In genomic region chr10:93945364-93945763, GRCm38 (mm10) we compare ENCODE assay signal across 8 mouse cellular contexts. TPM values are rescaled to one million over a fixed set of nuclear protein-coding genes. Genes with fewer than 3 reads are reported as not detected.
DNase-seq lines count a peak whose midpoint lies in the region; ATAC-seq and TF ChIP-seq lines count a peak whose summit lies in the region.

No protein-coding gene starts in this region.

- no peak overlapping the region for H3K4me3 ChIP-seq in heart, adult 2 months
- no peak overlapping the region for H3K4me3 ChIP-seq in CH12.LX (replicated peaks in 1 of 3; ENCODE audit: low read depth in 2 of 3, low read length in 2 of 3, poor library complexity in 1 of 3)
- no peak overlapping the region for H3K4me3 ChIP-seq in intestine, embryonic 15.5 days (replicated peaks)

- in situ Hi-C loops in CH12.LX (cut with MboI; ENCODE audit: low pct_ligation_motif_present, low pct_unique_long_range_greater_than_20kb, low sequenced_read_pairs) = no loop called here

- no peak for DNase-seq in heart, adult 2 months
- no peak for DNase-seq in heart, postnatal 25 days (ENCODE audit: low spot score)
- peak; percentile 32 for DNase-seq in CH12.LX (ENCODE audit: extremely low read depth)
- peak; percentile 39 to 43 for DNase-seq in cerebellum, adult 18-20 months
- DNase-seq in lung, postnatal 4 days = peak; percentile 29 to 58
- no peak for DNase-seq in thymus, postnatal 0 days (ENCODE audit: low spot score)

- H3K9me3 ChIP-seq in CH12.LX (replicated peaks; ENCODE audit: low read length) = no peaks in the 10 kb centered on the region
- H3K9me3 ChIP-seq in intestine, embryonic 15.5 days = no peaks in the 10 kb centered on the region

- peak; percentile 70 for TF ChIP-seq RAD21 in CH12.LX (IDR thresholded peaks at IDR 0.05; ENCODE audit: low read depth, low read length)

- no peaks in the 10 kb centered on the region for H3K4me1 ChIP-seq in heart, adult 2 months (ENCODE audit: control insufficient read depth, insufficient read depth, low read length)
- peaks cover 0 to 35% of the 10 kb centered on the region in 2 experiments; a peak in 2 of 4 replicates for H3K4me1 ChIP-seq in CH12.LX (ENCODE audit: control insufficient read depth in 1 of 2, insufficient read depth in 2 of 2)
- H3K4me1 ChIP-seq in intestine, embryonic 15.5 days (replicated peaks) = 0 out of 2 replicates have a peak, but pooled peaks cover 2% of the 10 kb centered on the region

- 13% methylated on average over 4 of the region's 4 CpGs for WGBS in heart, adult 2 months
- 13% methylated on average over 4 of the region's 4 CpGs for WGBS in intestine, embryonic 15.5 days

- H3K4me2 ChIP-seq in CH12.LX (ENCODE audit: insufficient read depth, low read depth, poor library complexity, severe bottlenecking) = no peak overlapping the region
- H3K4me2 ChIP-seq in intestine, embryonic 15.5 days (replicated peaks) = no peak overlapping the region

- no peak for TF ChIP-seq EP300 in heart, adult 2 months (IDR thresholded peaks at IDR 0.05; ENCODE audit: insufficient read depth, low read depth, low read length)
- no peak for TF ChIP-seq EP300 in CH12.LX (IDR thresholded peaks at IDR 0.05; ENCODE audit: low read length)

- ATAC-seq in intestine, embryonic 15.5 days = peak; percentile 76
- no peak for ATAC-seq in frontal cortex, adult (ENCODE audit: low TSS enrichment)

- H3K36me3 ChIP-seq in heart, adult 2 months (ENCODE audit: control insufficient read depth, insufficient read depth, low read length) = no peaks in the 10 kb centered on the region
- no peaks in the 10 kb centered on the region for H3K36me3 ChIP-seq in CH12.LX (replicated peaks in 1 of 2; ENCODE audit: control insufficient read depth in 1 of 2, insufficient read depth in 1 of 2, low read length in 1 of 2)
- no peaks in the 10 kb centered on the region for H3K36me3 ChIP-seq in intestine, embryonic 15.5 days

- H3K27ac ChIP-seq in heart, adult 2 months = no peak overlapping the region
- no peak overlapping the region for H3K27ac ChIP-seq in CH12.LX (ENCODE audit: insufficient read depth, low read depth)
- no peak overlapping the region for H3K27ac ChIP-seq in intestine, embryonic 15.5 days

- no peaks in the 10 kb centered on the region for H3K27me3 ChIP-seq in heart, adult 2 months (ENCODE audit: control insufficient read depth, insufficient read depth, low read length)
- H3K27me3 ChIP-seq in CH12.LX (replicated peaks) = no peaks in the 10 kb centered on the region
- no peaks in the 10 kb centered on the region for H3K27me3 ChIP-seq in intestine, embryonic 15.5 days (replicated peaks)

- peak; percentile 77 for TF ChIP-seq CTCF in heart, adult 2 months (IDR thresholded peaks at IDR 0.05)
- peak; percentile 33 to 71; a peak in 3 of 4 replicates for TF ChIP-seq CTCF in CH12.LX (conservative IDR thresholded peaks at IDR 0.05 in 1 of 2, IDR thresholded peaks at IDR 0.05 in 1 of 2; ENCODE audit: low read depth in 2 of 2, low read length in 2 of 2)

- no peak overlapping the region for H3K9ac ChIP-seq in heart, adult 2 months (ENCODE audit: low read depth, low read length)
- H3K9ac ChIP-seq in CH12.LX (ENCODE audit: insufficient read depth, low read depth) = no peak overlapping the region
- no peak overlapping the region for H3K9ac ChIP-seq in intestine, embryonic 15.5 days

- intact Hi-C loops in heart, adult 2 months (cut with DNase I) = loop anchor here (1.0 kb wide), 1 partner anchor 171 kb away; no protein-coding TSS in a partner anchor
- intact Hi-C loops in heart, postnatal 25 days (cut with DNase I) = loop anchor here (2.0 kb wide), 1 partner anchor 171 kb away; no protein-coding TSS in a partner anchor

- dilution Hi-C loops in CH12.LX (cut with MboI; ENCODE audit: extremely low pct_ligation_motif_present, extremely low pct_unique_long_range_greater_than_20kb, low sequenced_read_pairs) = no loop called here

- TF ChIP-seq POLR2A in heart, adult 2 months (IDR thresholded peaks at IDR 0.05; ENCODE audit: insufficient read depth, low read depth, low read length) = no peak
- TF ChIP-seq POLR2A in CH12.LX (IDR thresholded peaks at IDR 0.05; ENCODE audit: low read depth, low read length) = no peak

- no peaks in the 10 kb centered on the region for H3K79me2 ChIP-seq in heart, adult 2 months (replicated peaks; ENCODE audit: control insufficient read depth, insufficient read depth, low read length)
- H3K79me2 ChIP-seq in CH12.LX (replicated peaks; ENCODE audit: control insufficient read depth, extremely low read depth, insufficient read depth, poor library complexity, severe bottlenecking) = no peaks in the 10 kb centered on the region

TF ChIP-seq in CH12.LX, 34 proteins besides CTCF, POLR2A, EP300 and RAD21:
- TF ChIP-seq MAFK (IDR thresholded peaks at IDR 0.05; ENCODE audit: insufficient replicate concordance, low read length) = no peak
- peak; percentile 58 for TF ChIP-seq SMC3 (IDR thresholded peaks at IDR 0.05; ENCODE audit: low read depth, low read length)

RNA-seq across cellular contexts. Expression of gene Metap2, which starts 48.5 kb away (rescaled TPM):
- total RNA-seq in heart, adult 2 months (2021) = 100 to 1,000 TPM; 111 to 114 TPM
- 45.4 and 90.6 TPM in 2 replicates for polyA plus RNA-seq in heart, adult 2 months (2012; rRNA removed)
- total RNA-seq in heart, postnatal 25 days (2021) = 100 to 1,000 TPM; 111 to 131 TPM
- total RNA-seq in CH12.LX (2012; rRNA removed) (183 and 217 TPM in 2 replicates), CH12.LX (2014; rRNA removed) (211 and 225 TPM in 2 replicates)
- polyA plus RNA-seq in CH12.LX (2012; ENCODE audit: insufficient read length, low read depth) = 710 and 994 TPM in 2 replicates
- 171 and 194 TPM in 2 replicates for polyA plus RNA-seq in intestine, embryonic 15.5 days (2015; fragmentation: Nextera tagmentation; extraction: Ambion mirVana)
- 261 and 268 TPM in 2 replicates for polyA plus RNA-seq in thymus, postnatal 0 days (2015; fragmentation: Nextera tagmentation; extraction: Ambion mirVana)

Comparison
In these comparisons a context has a peak if more than half of its experiments do, and no peak if none do; other contexts are left out.
1. DNase-seq: peak in CH12.LX (single experiment), cerebellum, adult 18-20 months (2 of 2) and lung, postnatal 4 days (2 of 2); none in heart, adult 2 months (0 of 2), heart, postnatal 25 days (single experiment) and thymus, postnatal 0 days (single experiment).